Mouse (Mus musculus): ENCODE measurements around the gene Actr6.
"Not testable (repeated sequence)": the region's sequence is repeated elsewhere in the genome, so short reads cannot be mapped to it uniquely, and the experiment has no call there.

DNA sequence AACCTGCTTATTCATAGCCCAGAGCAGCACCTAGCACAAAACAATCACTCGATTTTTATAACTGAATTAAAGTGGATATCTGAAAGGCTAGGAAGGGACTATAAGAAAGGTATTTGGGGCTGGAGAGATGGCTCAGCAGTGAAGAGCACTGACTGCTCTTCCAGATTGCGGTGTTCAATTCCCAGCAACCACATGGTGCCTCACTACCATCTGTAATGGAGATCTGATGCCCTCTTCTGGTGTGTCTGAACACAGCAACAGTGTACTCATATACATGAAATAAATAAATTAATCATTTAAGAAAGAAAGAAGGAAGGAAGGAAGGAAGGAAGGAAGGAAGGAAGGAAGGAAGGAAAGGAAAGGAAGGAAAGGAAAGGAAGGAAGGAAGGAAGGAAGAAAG, 35.8 kb downstream of the Actr6 start:
- not testable (repeated sequence) for TF ChIP-seq GATA1, TAL1 (IDR thresholded peaks at IDR 0.05; ENCODE audit: low read length)
